Mouse (Mus musculus): ENCODE results near the gene Gm8246. TPM values are rescaled to one million over a fixed set of nuclear protein-coding genes. Genes with fewer than 3 reads are reported as not detected.
"Not testable (repeated sequence)": the region's sequence is repeated elsewhere in the genome, so short reads cannot be mapped to it uniquely, and the experiment has no call there.

Gm8246 gene
- polyA plus RNA-seq (2014; fragmentation: Nextera tagmentation; extraction: Ambion mirVana) = not detected in 2 replicates

- not testable (repeated sequence) for H3K4me1 ChIP-seq (ENCODE audit: control insufficient read depth, insufficient read depth, low read length); H3K4me3 ChIP-seq (ENCODE audit: low read depth, low read length); H3K9me3 ChIP-seq (ENCODE audit: control insufficient read depth, low read length); H3K9ac ChIP-seq (ENCODE audit: low read length); DNase-seq (ENCODE audit: low spot score); H3K27me3 ChIP-seq (ENCODE audit: control insufficient read depth, insufficient read depth, low read length); H3K36me3 ChIP-seq (ENCODE audit: control insufficient read depth, insufficient read depth, low read length); H3K27ac ChIP-seq (ENCODE audit: low read depth, low read length); H3K4me2 ChIP-seq (ENCODE audit: low read depth); ATAC-seq (ENCODE audit: insufficient read depth, low FRiP score, low TSS enrichment)
- no CpG with 5 or more reads among the region's 3 CpGs for WGBS
Measured at GRCm38 (mm10) chr14:5477730-5478129, at the start of gene Gm8246. Gene Gm8246, minus strand, starts transcription at chr14:5477830.

GRCm38 (mm10) chr14:5501374-5501773 lies 23.7 kb upstream of the Gm8246 start, which contains the start of gene Gm3488:
Gene Gm3488, plus strand, starts transcription at chr14:5501674.
- H3K9ac ChIP-seq (ENCODE audit: low read length); H3K4me3 ChIP-seq (ENCODE audit: low read depth, low read length); H3K27ac ChIP-seq (ENCODE audit: low read depth, low read length); H3K36me3 ChIP-seq (ENCODE audit: control insufficient read depth, insufficient read depth, low read length); ATAC-seq (ENCODE audit: insufficient read depth, low FRiP score, low TSS enrichment); H3K9me3 ChIP-seq (ENCODE audit: control insufficient read depth, low read length); H3K4me2 ChIP-seq (ENCODE audit: low read depth); H3K27me3 ChIP-seq (ENCODE audit: control insufficient read depth, insufficient read depth, low read length); DNase-seq (ENCODE audit: low spot score); H3K4me1 ChIP-seq (ENCODE audit: control insufficient read depth, insufficient read depth, low read length): not testable (repeated sequence)
- no CpG with 5 or more reads among the region's 35 CpGs for WGBS

DNA sequence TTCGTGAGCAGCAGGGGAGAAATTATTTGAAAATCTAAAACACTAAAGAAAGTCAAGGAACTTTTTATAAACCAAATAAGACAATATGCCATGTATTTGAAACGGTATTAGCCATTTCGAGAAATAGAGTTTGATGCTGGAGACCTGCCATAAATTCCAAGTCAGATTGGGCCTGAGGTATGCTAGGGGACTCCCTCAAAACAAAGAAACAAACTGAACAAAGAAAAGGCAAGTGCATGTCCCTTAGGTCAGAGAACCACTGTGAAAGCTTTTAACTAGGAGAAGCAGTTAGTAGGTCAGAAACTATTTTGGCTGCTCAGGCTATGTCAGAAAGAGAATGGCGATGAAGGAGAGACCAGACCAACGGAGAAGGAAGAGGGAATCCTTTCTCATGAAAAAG lies 6.3 kb upstream of the Gm8246 start, which contains the start of gene Gm3187:
Gm3187 (plus strand) TSS at position 301 of the 400 bp plus-strand sequence.
- not testable (repeated sequence) for H3K27me3 ChIP-seq (ENCODE audit: control insufficient read depth, insufficient read depth, low read length); ATAC-seq (ENCODE audit: insufficient read depth, low FRiP score, low TSS enrichment); H3K36me3 ChIP-seq (ENCODE audit: control insufficient read depth, insufficient read depth, low read length); H3K4me2 ChIP-seq (ENCODE audit: low read depth); H3K9ac ChIP-seq (ENCODE audit: low read length); DNase-seq (ENCODE audit: low spot score); H3K4me1 ChIP-seq (ENCODE audit: control insufficient read depth, insufficient read depth, low read length); H3K27ac ChIP-seq (ENCODE audit: low read depth, low read length); H3K4me3 ChIP-seq (ENCODE audit: low read depth, low read length); H3K9me3 ChIP-seq (ENCODE audit: control insufficient read depth, low read length)
- WGBS = 85% methylated on average over 4 of the region's 5 CpGs

GRCm38 (mm10) chr14:5460469-5460868 lies 17.2 kb downstream of the Gm8246 start:
- not testable (repeated sequence) for H3K27me3 ChIP-seq (ENCODE audit: control insufficient read depth, insufficient read depth, low read length); DNase-seq (ENCODE audit: low spot score); H3K9me3 ChIP-seq (ENCODE audit: control insufficient read depth, low read length); H3K4me3 ChIP-seq (ENCODE audit: low read depth, low read length); ATAC-seq (ENCODE audit: insufficient read depth, low FRiP score, low TSS enrichment); H3K4me2 ChIP-seq (ENCODE audit: low read depth); H3K27ac ChIP-seq (ENCODE audit: low read depth, low read length); H3K36me3 ChIP-seq (ENCODE audit: control insufficient read depth, insufficient read depth, low read length); H3K9ac ChIP-seq (ENCODE audit: low read length); H3K4me1 ChIP-seq (ENCODE audit: control insufficient read depth, insufficient read depth, low read length)
- WGBS = no CpG with 5 or more reads among the region's 19 CpGs

- not testable (repeated sequence) for H3K4me1 ChIP-seq (ENCODE audit: control insufficient read depth, insufficient read depth, low read length); H3K27ac ChIP-seq (ENCODE audit: low read depth, low read length); H3K36me3 ChIP-seq (ENCODE audit: control insufficient read depth, insufficient read depth, low read length); H3K9ac ChIP-seq (ENCODE audit: low read length); H3K4me2 ChIP-seq (ENCODE audit: low read depth); DNase-seq (ENCODE audit: low spot score); H3K9me3 ChIP-seq (ENCODE audit: control insufficient read depth, low read length); H3K27me3 ChIP-seq (ENCODE audit: control insufficient read depth, insufficient read depth, low read length); H3K4me3 ChIP-seq (ENCODE audit: low read depth, low read length); ATAC-seq (ENCODE audit: insufficient read depth, low FRiP score, low TSS enrichment)
- WGBS = no CpG with 5 or more reads among the region's 3 CpGs
Measured at GRCm38 (mm10) chr14:5455367-5455766, 22.3 kb downstream of the Gm8246 start, which contains the start of gene Gm3194. Gene Gm3194, minus strand, starts transcription at chr14:5455467.

Other genes starting within 250 kb of the Gm8246 start
- gene Gm3526, start 217.2 kb downstream of the Gm8246 start, polyA plus RNA-seq (2014; fragmentation: Nextera tagmentation; extraction: Ambion mirVana) = not detected in 2 replicates
- gene Gm3542, start 142.9 kb downstream of the Gm8246 start, polyA plus RNA-seq (2014; fragmentation: Nextera tagmentation; extraction: Ambion mirVana) = not detected in 2 replicates
- gene Gm3500, start 88.8 kb downstream of the Gm8246 start, polyA plus RNA-seq (2014; fragmentation: Nextera tagmentation; extraction: Ambion mirVana) = 0.90 TPM in 1 of 2 replicates, not detected in the other
- gene Gm3194, start 22.4 kb downstream of the Gm8246 start, polyA plus RNA-seq (2014; fragmentation: Nextera tagmentation; extraction: Ambion mirVana) = 1.0 and 1.2 TPM in 2 replicates
- not detected in 2 replicates for gene Gm3187, start 6.4 kb upstream of the Gm8246 start, polyA plus RNA-seq (2014; fragmentation: Nextera tagmentation; extraction: Ambion mirVana)
- gene Gm3488, start 23.8 kb upstream of the Gm8246 start, polyA plus RNA-seq (2014; fragmentation: Nextera tagmentation; extraction: Ambion mirVana) = 2.5 and 2.7 TPM in 2 replicates
- not detected in 2 replicates for gene Gm3532, start 60.7 kb upstream of the Gm8246 start, polyA plus RNA-seq (2014; fragmentation: Nextera tagmentation; extraction: Ambion mirVana)
- not detected in 2 replicates for gene Gm8265, start 155.2 kb upstream of the Gm8246 start, polyA plus RNA-seq (2014; fragmentation: Nextera tagmentation; extraction: Ambion mirVana)
- not detected in 2 replicates for gene Gm9603, start 209.6 kb upstream of the Gm8246 start, polyA plus RNA-seq (2014; fragmentation: Nextera tagmentation; extraction: Ambion mirVana)